Mouse (Mus musculus) ES-E14 (cell line): ENCODE data around the gene Oas1e.

Source experiments
- HCFC1 ChIP-seq: IDR thresholded peaks from 2 replicates; pipeline ENCODE4 v1.6.1; 2012; ENCODE audit warnings: low read length, inconsistent platforms, borderline replicate concordance; ENCODE audit not compliant: insufficient read depth
- MAFK ChIP-seq: IDR thresholded peaks from 2 replicates; pipeline ENCODE4 v1.6.1; 2014; ENCODE audit warnings: mild to moderate bottlenecking, low read depth, low read length, inconsistent platforms; ENCODE audit not compliant: insufficient read depth

GRCm38 (mm10) chr5:120809171-120809570 is 13.8 kb upstream of the Oas1e start:
- TF ChIP-seq HCFC1 (no peak), MAFK (no peak)
